Mouse (Mus musculus): Measurements from ENCODE around the gene Olfr90. TPM values are rescaled to one million over a fixed set of nuclear protein-coding genes. Genes with fewer than 3 reads are reported as not detected.
"Not testable (repeated sequence)": the region's sequence is repeated elsewhere in the genome, so short reads cannot be mapped to it uniquely, and the experiment has no call there.

Gene Olfr90
- polyA plus RNA-seq (2012): not detected in 2 replicates

- Histone ChIP-seq H3K9me3 (ENCODE audit: control insufficient read depth, low read length) (no peaks in the 10 kb centered on the region), H3K4me3 (replicated peaks) (no peak within 1 kb of the TSS), H3K27me3 (ENCODE audit: control insufficient read depth) (no peaks in the 10 kb centered on the region), H3K4me1 (ENCODE audit: control insufficient read depth) (no peaks in the 10 kb centered on the region), H3K36me3 (ENCODE audit: control insufficient read depth) (no peaks in the 10 kb centered on the region)
- TF ChIP-seq TAL1 (IDR thresholded peaks at IDR 0.05; ENCODE audit: low read length) (no peak), GATA1 (IDR thresholded peaks at IDR 0.05; ENCODE audit: low read length) (no peak)
Observed at GRCm38 (mm10) chr17:37088399-37088798, at the start of gene Olfr90. Gene Olfr90, minus strand, starts transcription at chr17:37088499.

GRCm38 (mm10) chr17:37131366-37131765 is 43.1 kb upstream of the Olfr90 start:
- H3K4me3 ChIP-seq (replicated peaks); H3K4me1 ChIP-seq (ENCODE audit: control insufficient read depth); H3K27me3 ChIP-seq (ENCODE audit: control insufficient read depth); H3K36me3 ChIP-seq (ENCODE audit: control insufficient read depth); H3K9me3 ChIP-seq (ENCODE audit: control insufficient read depth, low read length): not testable (repeated sequence)

GRCm38 (mm10) chr17:37119988-37120387 is 31.7 kb upstream of the Olfr90 start, which contains the start of gene Olfr92:
Gene Olfr92, minus strand, starts transcription at chr17:37120088.
- no peaks in the 10 kb centered on the region for H3K36me3 ChIP-seq (ENCODE audit: control insufficient read depth)
- no peaks in the 10 kb centered on the region for H3K9me3 ChIP-seq (ENCODE audit: control insufficient read depth, low read length)
- no peaks in the 10 kb centered on the region for H3K27me3 ChIP-seq (ENCODE audit: control insufficient read depth)
- no peaks in the 10 kb centered on the region for H3K4me1 ChIP-seq (ENCODE audit: control insufficient read depth)
- TF ChIP-seq GATA1 (IDR thresholded peaks at IDR 0.05; ENCODE audit: low read length): no peak
- no peak for TF ChIP-seq TAL1 (IDR thresholded peaks at IDR 0.05; ENCODE audit: low read length)
- H3K4me3 ChIP-seq (replicated peaks): no peak within 1 kb of the TSS

GRCm38 (mm10) chr17:37098178-37098577 is 9.9 kb upstream of the Olfr90 start, which contains the start of gene Olfr91:
Gene Olfr91, minus strand, starts transcription at chr17:37098278.
- no peaks in the 10 kb centered on the region for H3K9me3 ChIP-seq (ENCODE audit: control insufficient read depth, low read length)
- no peaks in the 10 kb centered on the region for H3K27me3 ChIP-seq (ENCODE audit: control insufficient read depth)
- H3K36me3 ChIP-seq (ENCODE audit: control insufficient read depth): no peaks in the 10 kb centered on the region
- no peaks in the 10 kb centered on the region for H3K4me1 ChIP-seq (ENCODE audit: control insufficient read depth)
- TF ChIP-seq TAL1 (IDR thresholded peaks at IDR 0.05; ENCODE audit: low read length) (no peak), GATA1 (IDR thresholded peaks at IDR 0.05; ENCODE audit: low read length) (no peak)
- no peak within 1 kb of the TSS for H3K4me3 ChIP-seq (replicated peaks)

DNA sequence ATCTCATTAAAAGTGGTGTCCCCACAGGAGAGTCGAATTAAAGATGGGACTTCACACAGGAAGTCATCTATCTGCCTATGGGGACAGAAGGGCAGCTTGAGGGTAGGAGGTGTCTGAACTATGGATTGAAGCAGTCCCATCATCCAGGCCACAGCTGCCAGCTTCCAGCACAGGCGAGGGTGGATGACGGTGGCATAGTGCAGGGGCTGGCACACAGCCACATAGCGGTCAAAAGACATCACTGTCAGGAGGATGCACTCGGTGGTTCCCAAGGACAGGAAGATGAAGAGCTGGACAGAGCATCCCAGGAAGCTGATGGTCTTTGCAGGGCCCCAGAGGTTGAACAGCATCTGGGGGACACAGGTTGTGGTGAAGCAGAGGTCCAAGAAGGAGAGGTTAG is 5.0 kb upstream of the Olfr90 start:
- no peaks in the 10 kb centered on the region for H3K9me3 ChIP-seq (ENCODE audit: control insufficient read depth, low read length)
- H3K4me3 ChIP-seq (replicated peaks): no peak overlapping the region
- H3K27me3 ChIP-seq (ENCODE audit: control insufficient read depth): no peaks in the 10 kb centered on the region
- H3K36me3 ChIP-seq (ENCODE audit: control insufficient read depth): no peaks in the 10 kb centered on the region
- no peaks in the 10 kb centered on the region for H3K4me1 ChIP-seq (ENCODE audit: control insufficient read depth)
- TF ChIP-seq TAL1 (IDR thresholded peaks at IDR 0.05; ENCODE audit: low read length): no peak
- no peak for TF ChIP-seq GATA1 (IDR thresholded peaks at IDR 0.05; ENCODE audit: low read length)

GRCm38 (mm10) chr17:37092198-37092597 is 3.9 kb upstream of the Olfr90 start:
- Histone ChIP-seq H3K9me3 (ENCODE audit: control insufficient read depth, low read length) (no peaks in the 10 kb centered on the region), H3K36me3 (ENCODE audit: control insufficient read depth) (no peaks in the 10 kb centered on the region), H3K27me3 (ENCODE audit: control insufficient read depth) (no peaks in the 10 kb centered on the region), H3K4me1 (ENCODE audit: control insufficient read depth) (no peaks in the 10 kb centered on the region), H3K4me3 (replicated peaks) (no peak overlapping the region)
- TF ChIP-seq GATA1 (IDR thresholded peaks at IDR 0.05; ENCODE audit: low read length) (no peak), TAL1 (IDR thresholded peaks at IDR 0.05; ENCODE audit: low read length) (no peak)

DNA sequence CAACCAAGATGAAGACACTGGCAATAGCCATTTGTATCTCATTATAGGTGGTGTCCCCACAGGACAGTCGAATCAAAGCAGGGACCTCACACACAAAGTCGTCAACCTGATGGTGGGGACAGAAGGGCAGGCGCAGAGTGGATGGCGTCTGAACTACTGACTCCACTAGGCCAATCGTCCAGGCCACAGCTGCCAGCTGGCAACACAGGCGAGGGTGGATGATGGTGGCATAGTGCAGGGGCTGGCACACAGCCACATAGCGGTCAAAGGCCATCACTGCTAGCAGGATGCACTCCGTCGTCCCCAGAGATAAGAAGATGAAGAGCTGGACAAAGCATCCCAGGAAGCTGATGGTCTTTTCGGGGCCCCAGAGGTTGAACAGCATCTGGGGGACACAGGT is 2.8 kb downstream of the Olfr90 start:
- no peak overlapping the region for H3K4me3 ChIP-seq (replicated peaks)
- no peaks in the 10 kb centered on the region for H3K4me1 ChIP-seq (ENCODE audit: control insufficient read depth)
- no peaks in the 10 kb centered on the region for H3K27me3 ChIP-seq (ENCODE audit: control insufficient read depth)
- H3K36me3 ChIP-seq (ENCODE audit: control insufficient read depth): no peaks in the 10 kb centered on the region
- no peak for TF ChIP-seq TAL1 (IDR thresholded peaks at IDR 0.05; ENCODE audit: low read length)
- TF ChIP-seq GATA1 (IDR thresholded peaks at IDR 0.05; ENCODE audit: low read length): no peak
- no peaks in the 10 kb centered on the region for H3K9me3 ChIP-seq (ENCODE audit: control insufficient read depth, low read length)

DNA sequence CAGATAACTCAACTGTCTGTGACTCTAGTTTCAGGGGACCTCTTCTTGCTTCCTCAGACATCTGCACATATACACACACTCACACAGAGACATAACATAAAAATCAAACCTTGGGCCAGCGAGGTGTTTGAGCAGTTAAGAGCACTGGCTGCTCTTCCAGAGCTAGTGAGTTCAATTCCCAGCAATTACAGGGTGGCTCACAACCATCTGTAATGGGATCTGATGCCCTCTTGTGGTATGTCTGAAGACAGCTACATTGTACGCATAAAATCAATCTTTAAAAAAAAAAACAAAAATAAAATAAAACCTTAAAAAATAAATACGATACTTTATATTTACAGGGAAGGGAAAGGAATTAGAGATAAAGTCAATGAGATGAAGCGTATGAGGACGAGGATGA is 3.7 kb downstream of the Olfr90 start:
- no peaks in the 10 kb centered on the region for H3K27me3 ChIP-seq (ENCODE audit: control insufficient read depth)
- TF ChIP-seq TAL1 (IDR thresholded peaks at IDR 0.05; ENCODE audit: low read length) (no peak), GATA1 (IDR thresholded peaks at IDR 0.05; ENCODE audit: low read length) (no peak)
- H3K4me3 ChIP-seq (replicated peaks): no peak overlapping the region
- H3K4me1 ChIP-seq (ENCODE audit: control insufficient read depth): no peaks in the 10 kb centered on the region
- H3K9me3 ChIP-seq (ENCODE audit: control insufficient read depth, low read length): no peaks in the 10 kb centered on the region
- no peaks in the 10 kb centered on the region for H3K36me3 ChIP-seq (ENCODE audit: control insufficient read depth)

DNA sequence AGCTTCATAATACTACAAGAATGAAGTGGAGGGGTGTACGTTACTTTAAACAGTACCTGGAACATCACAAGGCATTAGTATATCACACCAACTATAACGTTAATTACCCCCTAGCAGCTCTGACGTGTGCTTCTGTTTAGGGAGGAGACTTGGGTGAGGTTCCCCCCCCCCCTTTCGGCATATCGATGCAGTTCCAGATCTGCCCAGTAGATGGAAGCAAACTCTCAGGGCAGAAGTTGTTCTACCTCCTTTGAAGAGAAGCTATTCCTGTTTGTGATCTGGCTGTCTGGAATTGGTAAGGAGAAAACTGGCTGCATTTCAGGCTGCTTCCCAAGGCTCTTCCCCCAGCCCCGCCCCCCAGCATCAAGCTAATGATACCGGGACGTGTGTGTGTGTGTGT is 5.0 kb downstream of the Olfr90 start:
- no peak overlapping the region for H3K4me3 ChIP-seq (replicated peaks)
- H3K27me3 ChIP-seq (ENCODE audit: control insufficient read depth): no peaks in the 10 kb centered on the region
- H3K36me3 ChIP-seq (ENCODE audit: control insufficient read depth): no peaks in the 10 kb centered on the region
- TF ChIP-seq GATA1 (IDR thresholded peaks at IDR 0.05; ENCODE audit: low read length) (no peak), TAL1 (IDR thresholded peaks at IDR 0.05; ENCODE audit: low read length) (no peak)
- H3K4me1 ChIP-seq (ENCODE audit: control insufficient read depth): no peaks in the 10 kb centered on the region
- no peaks in the 10 kb centered on the region for H3K9me3 ChIP-seq (ENCODE audit: control insufficient read depth, low read length)

DNA sequence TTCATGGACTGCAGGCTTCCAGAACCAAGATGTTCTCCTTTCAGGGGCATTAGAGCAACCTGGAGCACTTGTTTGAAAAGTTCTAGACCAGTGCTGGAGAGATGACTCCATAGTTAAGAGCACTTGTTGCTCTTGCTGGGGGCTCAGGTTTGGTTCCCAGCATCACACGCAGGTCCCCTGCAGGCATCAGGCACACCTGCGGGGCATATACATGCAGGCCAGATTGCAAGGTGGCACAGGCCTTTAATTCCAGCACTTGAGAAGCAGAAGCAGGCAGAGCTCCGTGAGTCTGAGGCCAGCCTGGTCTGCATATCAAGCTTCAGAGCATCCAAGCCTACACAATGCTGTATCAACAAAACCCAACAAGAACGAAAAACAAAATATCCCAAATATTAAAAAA is 6.6 kb downstream of the Olfr90 start:
- Histone ChIP-seq H3K9me3 (ENCODE audit: control insufficient read depth, low read length) (no peaks in the 10 kb centered on the region), H3K36me3 (ENCODE audit: control insufficient read depth) (no peaks in the 10 kb centered on the region), H3K4me3 (replicated peaks) (no peak overlapping the region), H3K4me1 (ENCODE audit: control insufficient read depth) (no peaks in the 10 kb centered on the region), H3K27me3 (ENCODE audit: control insufficient read depth) (no peaks in the 10 kb centered on the region)
- TF ChIP-seq GATA1 (IDR thresholded peaks at IDR 0.05; ENCODE audit: low read length) (no peak), TAL1 (IDR thresholded peaks at IDR 0.05; ENCODE audit: low read length) (no peak)

Measured in erythroblast, embryonic 14.5 days (primary cell).